Mouse (Mus musculus): ENCODE measurements around the gene Gm4131.

DNA sequence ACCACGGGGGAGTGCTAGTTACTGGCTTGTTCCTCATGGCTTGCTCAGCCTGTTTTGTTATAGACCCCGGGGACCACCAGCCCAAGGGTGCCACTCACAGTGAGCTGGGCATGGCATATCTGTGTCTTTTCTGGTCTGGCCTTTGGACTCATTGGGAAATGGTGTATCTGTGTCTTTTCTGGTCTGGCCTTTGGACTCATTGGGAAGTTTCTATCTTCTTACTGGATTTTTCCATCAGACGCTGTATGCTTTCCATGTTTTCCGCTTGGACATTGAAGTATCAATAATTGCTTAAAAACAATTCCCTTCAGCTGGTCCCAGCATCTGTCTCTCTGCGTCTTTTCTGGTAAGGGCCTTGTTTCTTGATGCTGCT lies 98.0 kb downstream of the Gm4131 start:
- TF ChIP-seq CTCF (IDR thresholded peaks at IDR 0.05; ENCODE audit: control insufficient read depth, insufficient read depth, low read length) (no peak), POLR2A (IDR thresholded peaks at IDR 0.05; ENCODE audit: borderline replicate concordance, control insufficient read depth, low read depth, low read length) (no peak)
